Mouse (Mus musculus): ENCODE data around the gene Prelid1.

Gene Prelid1

GRCm38 (mm10) chr13:55319931-55320533 lies at the start of gene Prelid1:
Prelid1 (plus strand) TSS chr13:55320500.
- peak; percentile 51 to 53 for DNase-seq

GRCm38 (mm10) chr13:55277203-55277602 lies 43.1 kb upstream of the Prelid1 start:
- no peak for DNase-seq

- DNase-seq, result no peak
Observed at GRCm38 (mm10) chr13:55277646-55278045, 42.7 kb upstream of the Prelid1 start.

GRCm38 (mm10) chr13:55288854-55289253 lies 31.4 kb upstream of the Prelid1 start:
- no peak for DNase-seq

- no peak for DNase-seq
Observed at GRCm38 (mm10) chr13:55296760-55297159, 23.5 kb upstream of the Prelid1 start.

GRCm38 (mm10) chr13:55300913-55301312 lies 19.4 kb upstream of the Prelid1 start:
- no peak for DNase-seq

GRCm38 (mm10) chr13:55312028-55312630 lies 8.2 kb upstream of the Prelid1 start:
- DNase-seq, result no peak

- DNase-seq, result no peak
Observed at GRCm38 (mm10) chr13:55313051-55313450, 7.2 kb upstream of the Prelid1 start.

GRCm38 (mm10) chr13:55314891-55315412 lies 5.3 kb upstream of the Prelid1 start:
- no peak for DNase-seq

- no peak for DNase-seq
Observed at GRCm38 (mm10) chr13:55318351-55318750, 1.9 kb upstream of the Prelid1 start.

GRCm38 (mm10) chr13:55321434-55322129 lies 1.3 kb downstream of the Prelid1 start, which contains the start of gene Rab24:
Rab24 (minus strand) TSS chr13:55321946.
- DNase-seq, result peak; percentile 83 to 91

GRCm38 (mm10) chr13:55322130-55322825 lies 2.0 kb downstream of the Prelid1 start:
- DNase-seq, result peak; percentile 57 to 65

- no peak for DNase-seq
Observed at GRCm38 (mm10) chr13:55325596-55325995, 5.3 kb downstream of the Prelid1 start.

- no peak for DNase-seq
Observed at GRCm38 (mm10) chr13:55327169-55327568, 6.9 kb downstream of the Prelid1 start.

GRCm38 (mm10) chr13:55327633-55328032 lies 7.3 kb downstream of the Prelid1 start:
- DNase-seq, result peak; percentile 80 to 85

GRCm38 (mm10) chr13:55328171-55328570 lies 7.9 kb downstream of the Prelid1 start:
- DNase-seq, result no peak

GRCm38 (mm10) chr13:55328641-55329040 lies 8.3 kb downstream of the Prelid1 start:
- DNase-seq, result no peak

- peak; percentile 34 to 44 for DNase-seq
Observed at GRCm38 (mm10) chr13:55329109-55329682, 8.9 kb downstream of the Prelid1 start.

GRCm38 (mm10) chr13:55329683-55330566 lies 9.6 kb downstream of the Prelid1 start, which contains the start of gene Mxd3:
Mxd3 (minus strand) TSS chr13:55329823.
- DNase-seq, result peak; percentile 57 to 76

GRCm38 (mm10) chr13:55330567-55331400 lies 10.5 kb downstream of the Prelid1 start:
- no peak for DNase-seq

GRCm38 (mm10) chr13:55332331-55332730 lies 12.0 kb downstream of the Prelid1 start:
- DNase-seq, result no peak

All from cerebellum, adult 18-20 months (tissue).